Mouse (Mus musculus): Measurements from ENCODE around the gene Sugt1.

Gene Sugt1

DNA sequence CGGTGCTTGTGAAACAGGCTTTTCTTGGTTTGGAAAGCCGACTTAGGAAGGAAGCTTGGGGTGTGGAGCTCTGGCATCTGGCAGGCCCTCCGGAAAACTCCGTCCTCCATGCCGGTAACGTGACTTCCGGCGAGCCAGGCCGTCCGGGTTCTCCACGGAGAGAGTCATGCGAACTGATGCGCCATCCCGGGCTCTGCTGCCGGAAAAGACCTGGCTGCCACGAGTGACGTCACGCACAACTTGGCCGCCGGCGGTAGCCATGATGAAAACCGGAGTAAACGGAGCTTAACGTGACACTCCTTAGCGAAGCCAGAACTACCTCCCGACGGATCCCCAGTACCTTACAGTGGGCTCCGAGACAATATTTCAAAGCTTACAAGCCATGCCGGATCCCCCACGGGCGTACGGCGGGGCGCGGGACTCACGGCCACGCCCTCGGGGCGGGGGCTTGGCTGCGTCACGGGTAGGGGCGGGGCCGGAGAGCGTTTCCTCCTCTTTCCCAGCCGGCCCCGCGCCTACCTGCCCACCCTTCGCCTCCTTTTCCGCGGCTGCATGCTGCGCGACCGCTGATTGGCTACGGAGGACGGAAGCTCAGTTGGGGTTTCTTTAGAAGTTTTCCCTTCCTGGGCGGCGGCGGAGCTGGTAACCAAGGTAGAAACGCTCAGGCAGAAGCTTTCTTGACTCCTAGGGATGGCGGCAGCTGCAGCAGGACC, at the start of gene Sugt1:
Sugt1 (plus strand) TSS at position 553 of the 713 bp plus-strand sequence.
- DNase-seq: peak; percentile 97

DNA sequence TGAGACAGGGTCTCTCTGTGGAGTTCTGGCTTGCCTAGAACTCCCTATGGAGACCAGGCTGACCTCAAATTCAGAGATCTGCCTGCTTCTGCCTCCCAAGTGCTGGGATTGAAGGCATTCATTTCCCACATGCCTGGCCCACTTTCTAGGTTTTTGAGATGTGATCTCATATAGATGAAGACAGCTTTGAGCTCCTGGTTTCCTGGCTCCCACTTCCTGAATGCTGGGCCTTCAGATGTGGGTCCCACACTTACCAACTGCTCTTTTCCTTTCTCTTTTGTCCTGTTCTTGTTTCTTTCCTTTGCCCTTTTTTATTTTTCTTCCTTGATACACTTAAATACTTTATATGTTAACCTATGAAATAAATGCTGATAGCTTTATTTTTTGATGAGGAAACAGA, 49.6 kb upstream of the Sugt1 start:
- no peak for DNase-seq

DNA sequence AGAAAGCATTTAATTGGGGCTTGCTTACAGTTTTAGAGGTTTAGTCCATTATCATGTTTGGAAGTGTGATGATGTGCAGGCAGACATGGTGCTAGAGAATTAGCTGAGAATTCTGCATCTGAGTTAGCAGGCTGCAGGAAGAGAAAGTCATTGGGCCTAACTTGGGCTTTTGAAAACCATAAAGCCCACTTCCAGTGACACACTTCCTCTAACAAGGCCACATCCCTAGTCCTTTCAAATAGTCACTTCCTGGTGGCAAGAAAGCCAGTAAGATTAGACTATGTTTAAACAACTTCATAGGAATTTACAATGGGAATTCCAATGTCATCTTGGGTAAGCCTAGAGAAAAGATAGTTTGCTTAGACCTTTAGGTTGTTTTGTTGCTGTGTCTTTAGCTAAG, 45.9 kb upstream of the Sugt1 start:
- DNase-seq: no peak

DNA sequence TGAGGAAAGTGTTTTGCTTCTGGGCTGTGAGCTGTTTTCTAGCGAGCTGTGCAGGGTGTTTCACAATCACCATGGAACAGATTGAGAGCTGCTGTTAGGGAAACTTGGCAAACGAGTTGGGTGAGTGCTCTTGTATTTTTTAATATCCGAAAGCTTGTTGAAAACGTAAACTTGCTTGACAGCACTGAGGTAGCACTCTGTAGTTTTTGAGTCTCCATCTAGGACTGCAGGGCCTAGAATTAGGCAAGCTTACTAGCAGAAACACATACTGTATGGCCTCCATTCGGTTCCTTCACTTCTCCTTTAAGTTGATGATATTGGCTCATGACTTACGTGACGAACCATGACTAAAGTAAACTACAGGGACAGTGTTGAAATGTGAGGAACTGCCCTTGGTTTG, 38.1 kb upstream of the Sugt1 start:
- peak; percentile 22 for DNase-seq

- no peak for DNase-seq
Measured at GRCm38 (mm10) chr14:79551929-79552328, 35.6 kb upstream of the Sugt1 start.

- no peak for DNase-seq
Measured at GRCm38 (mm10) chr14:79552854-79553253, 34.6 kb upstream of the Sugt1 start.

DNA sequence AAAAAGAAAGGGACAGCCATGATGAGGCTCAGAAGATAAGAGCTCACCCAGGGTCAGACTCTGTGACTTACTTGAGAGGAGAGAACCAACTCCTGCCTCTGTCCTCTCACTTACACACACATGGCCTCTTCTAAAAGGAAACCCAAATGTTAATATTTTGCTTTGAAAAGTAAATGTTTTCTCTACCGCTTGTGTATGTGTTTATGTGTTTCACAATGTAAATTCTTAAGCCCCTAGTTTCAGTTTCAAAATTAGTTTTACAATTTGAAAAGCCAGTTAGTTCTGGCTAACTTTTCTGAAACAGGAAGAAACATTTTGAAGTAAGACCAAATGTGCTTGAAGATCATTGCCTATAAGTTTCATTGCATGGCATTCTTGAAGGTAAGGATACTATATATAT, 29.7 kb upstream of the Sugt1 start:
- DNase-seq: no peak

DNA sequence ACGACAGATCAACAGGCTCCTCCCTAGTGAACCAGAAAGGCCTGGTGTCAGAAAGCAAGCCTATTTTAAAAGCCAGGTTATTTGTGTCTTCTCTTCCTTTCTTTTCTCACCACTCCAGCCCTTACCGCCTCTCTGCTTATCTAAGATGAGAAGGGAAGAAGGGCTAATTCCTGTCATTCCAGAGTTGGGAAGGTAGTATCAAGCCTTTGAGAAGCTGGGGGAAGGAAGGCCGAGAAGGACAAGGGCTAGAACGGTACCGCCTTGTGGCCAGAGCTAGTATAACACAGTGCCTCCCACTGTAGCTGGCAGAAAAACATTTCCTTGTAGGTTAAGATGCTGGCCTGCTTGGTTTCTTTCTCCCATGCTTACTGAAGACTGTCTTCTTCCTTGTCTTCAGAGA, 24.7 kb upstream of the Sugt1 start:
- DNase-seq: peak; percentile 58

GRCm38 (mm10) chr14:79564784-79565183, 22.7 kb upstream of the Sugt1 start:
- DNase-seq: no peak

GRCm38 (mm10) chr14:79573482-79574191, 13.9 kb upstream of the Sugt1 start:
- no peak for DNase-seq

GRCm38 (mm10) chr14:79574361-79574760, 13.1 kb upstream of the Sugt1 start:
- DNase-seq: no peak

DNA sequence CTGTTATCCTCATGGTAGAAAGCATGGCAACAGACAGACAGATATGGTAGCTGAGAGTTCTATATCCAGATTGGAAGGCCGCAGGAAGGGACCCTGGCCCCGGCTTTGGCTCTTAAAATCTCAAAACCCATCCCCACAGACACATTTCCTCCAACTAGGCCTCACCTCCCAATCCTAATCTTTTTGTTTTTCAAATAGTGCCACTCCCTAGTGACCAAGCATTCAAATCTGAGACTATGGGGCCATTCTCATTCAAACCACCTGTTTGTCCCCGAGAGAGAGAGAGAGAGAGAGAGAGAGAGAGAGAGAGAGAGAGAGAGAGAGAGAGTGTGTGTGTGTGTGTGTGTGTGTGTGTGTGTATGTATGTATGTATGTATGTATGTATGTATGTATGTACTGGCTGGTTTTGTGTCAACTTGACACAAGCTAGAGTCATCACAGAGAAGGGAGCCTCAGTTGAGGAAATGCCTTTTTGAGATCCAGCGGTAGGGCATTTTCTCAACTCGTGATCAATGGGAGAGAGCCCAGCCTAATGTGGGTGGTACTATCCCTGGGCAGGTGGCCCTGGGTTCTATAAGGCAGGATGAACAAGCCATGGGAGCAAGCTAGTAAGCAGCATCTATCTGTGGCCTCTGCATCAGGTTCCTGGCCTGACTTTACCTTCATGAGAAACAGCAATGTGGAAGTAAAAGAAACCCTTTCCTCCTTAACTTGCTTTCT, 3.8 kb upstream of the Sugt1 start:
- DNase-seq: no peak

GRCm38 (mm10) chr14:79586499-79587138, 872 bp upstream of the Sugt1 start:
- DNase-seq: no peak

- no peak for DNase-seq
Measured at GRCm38 (mm10) chr14:79587852-79588229, 350 bp downstream of the Sugt1 start.

DNA sequence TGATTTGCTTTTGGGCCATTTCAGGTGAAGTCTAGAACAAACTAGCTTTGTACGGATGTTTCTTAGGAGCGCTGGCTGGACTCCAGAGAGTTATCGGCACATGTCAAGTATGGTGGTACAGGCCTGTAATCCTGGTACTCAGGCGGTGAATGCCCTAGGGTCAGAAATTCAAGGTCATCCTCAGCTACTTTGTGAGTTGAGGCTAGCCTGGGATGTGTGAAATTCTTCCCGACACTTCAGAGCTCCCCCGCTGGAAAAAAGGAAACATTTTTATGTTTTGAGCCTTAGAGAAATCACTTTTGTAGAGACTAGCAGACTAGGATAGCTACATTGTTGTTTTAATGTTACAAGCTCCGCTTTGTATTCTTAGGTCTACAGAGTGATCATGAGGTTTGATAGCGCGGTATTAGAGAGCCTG, 1.1 kb downstream of the Sugt1 start:
- DNase-seq: peak; percentile 22

GRCm38 (mm10) chr14:79589401-79589800, 1.9 kb downstream of the Sugt1 start:
- DNase-seq: no peak

GRCm38 (mm10) chr14:79590916-79591315, 3.4 kb downstream of the Sugt1 start:
- no peak for DNase-seq

- no peak for DNase-seq
Measured at GRCm38 (mm10) chr14:79591611-79592010, 4.1 kb downstream of the Sugt1 start.

DNA sequence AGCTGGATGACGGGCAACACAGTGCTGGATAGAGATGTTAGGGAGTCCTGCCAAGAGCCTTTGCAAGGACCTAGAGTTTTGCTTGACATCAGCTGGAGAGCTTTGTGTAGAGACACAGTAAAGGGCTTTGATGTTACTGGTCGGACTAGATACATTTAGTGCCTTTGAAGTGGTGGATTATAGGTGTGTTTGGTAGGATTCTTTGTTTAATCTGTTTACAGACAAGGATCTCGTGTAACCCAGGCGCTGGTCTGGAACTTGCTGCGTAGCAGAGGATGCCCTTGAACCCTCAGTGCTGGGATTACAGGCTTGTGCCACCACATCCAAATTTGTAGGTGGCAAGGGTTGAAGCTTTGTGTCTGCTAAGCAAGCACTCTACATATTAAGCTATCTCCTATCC, 6.6 kb downstream of the Sugt1 start:
- DNase-seq: no peak

- no peak for DNase-seq
Measured at GRCm38 (mm10) chr14:79596602-79597001, 9.1 kb downstream of the Sugt1 start.

DNA sequence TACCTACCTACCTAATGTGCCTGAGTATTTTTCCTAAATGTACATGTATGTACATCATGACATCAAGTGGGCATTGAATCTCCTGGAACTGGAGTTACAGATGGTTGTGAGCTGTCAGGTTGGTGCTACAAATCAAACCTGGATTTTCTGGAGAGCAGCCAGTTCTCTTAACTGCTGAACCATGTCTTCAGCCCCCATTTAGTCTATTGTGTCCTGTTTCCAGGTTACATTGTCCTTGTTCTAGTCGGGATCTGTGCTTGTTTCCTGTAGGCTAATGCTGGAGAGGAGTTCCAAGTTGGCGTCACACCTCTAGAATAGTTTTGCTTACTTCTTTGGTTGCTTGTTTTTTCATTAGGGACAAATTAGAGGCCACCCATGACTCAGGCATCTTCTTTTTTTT, 18.4 kb downstream of the Sugt1 start:
- no peak for DNase-seq

GRCm38 (mm10) chr14:79606392-79606791, 18.9 kb downstream of the Sugt1 start:
- no peak for DNase-seq

DNA sequence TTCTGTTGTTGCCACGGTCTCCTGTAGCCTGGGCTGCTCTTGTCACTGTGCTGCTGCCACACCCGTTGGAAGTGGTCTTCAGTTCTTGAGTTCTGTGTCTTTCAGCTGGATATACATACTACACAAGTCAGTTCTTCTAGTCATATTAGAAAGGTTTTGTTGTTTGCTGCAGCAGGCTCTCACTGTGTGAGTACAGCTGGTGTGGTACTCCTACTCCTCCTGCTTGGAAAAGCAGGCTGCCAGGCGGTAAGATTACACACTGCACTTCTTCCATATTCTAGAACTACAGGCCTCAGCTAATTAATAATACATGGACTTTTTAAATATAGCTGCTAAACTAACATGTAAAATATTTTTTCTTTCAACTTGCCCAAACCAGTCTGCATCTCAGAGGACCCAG, 19.4 kb downstream of the Sugt1 start:
- DNase-seq: no peak

DNA sequence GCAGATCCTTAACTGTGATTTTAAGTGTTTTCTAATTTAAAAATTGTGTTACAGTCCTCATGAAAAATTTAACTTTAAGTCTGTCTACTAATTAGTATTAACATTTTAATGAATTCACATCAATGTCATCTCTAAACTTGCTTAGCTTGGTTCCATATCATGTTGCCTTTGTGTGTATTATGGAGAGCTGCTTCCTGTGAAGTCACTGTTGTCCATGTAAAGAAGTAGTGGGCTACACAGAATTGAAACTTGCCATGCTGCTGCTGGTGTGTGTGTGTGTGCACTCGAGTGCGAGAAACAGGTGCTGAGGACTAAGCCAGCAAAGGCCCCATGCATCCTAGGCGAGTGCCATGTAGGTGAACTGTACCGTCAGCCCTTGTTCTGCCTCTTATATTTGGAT, 19.9 kb downstream of the Sugt1 start:
- DNase-seq: no peak

Measured in kidney, adult 11 months (tissue).